Mouse (Mus musculus): ENCODE data around the gene Ppp2r2c.

DNA sequence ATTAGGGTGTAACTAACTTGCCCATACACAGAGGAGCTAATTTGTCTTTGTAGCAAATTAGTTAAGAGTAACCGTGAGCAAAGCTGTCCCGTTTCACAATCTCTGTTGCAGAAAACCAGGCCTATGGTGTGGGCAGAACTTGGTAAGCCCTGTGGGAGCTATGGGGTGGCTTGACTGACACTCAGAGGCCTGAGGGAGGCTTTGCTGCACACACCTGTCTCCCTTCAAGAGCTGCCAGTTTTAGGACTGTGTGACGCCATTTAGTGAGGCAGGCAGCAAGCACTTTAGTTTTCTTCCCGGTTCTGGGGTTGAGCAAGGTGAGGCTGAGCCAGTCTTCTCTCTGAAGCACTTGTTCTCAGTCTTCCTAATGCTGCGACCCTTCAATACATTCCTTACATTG, 17.3 kb downstream of the Ppp2r2c start:
- TF ChIP-seq POLR2A (IDR thresholded peaks at IDR 0.05; ENCODE audit: borderline replicate concordance, extremely low read depth, low read depth, low read length) (no peak), CTCF (IDR thresholded peaks at IDR 0.05; ENCODE audit: insufficient read depth, low read length) (no peak)

Data from lung, adult 2 months (tissue).